Mouse (Mus musculus) limb, embryonic 11.5 days (tissue): ENCODE data around the gene H2al1g. TPM values are rescaled to one million over a fixed set of nuclear protein-coding genes. Genes with fewer than 3 reads are reported as not detected.
A peak's percentile ranks its signal among the peaks of the same experiment; 100 is the strongest.
"Not testable (repeated sequence)": the region's sequence is repeated elsewhere in the genome, so short reads cannot be mapped to it uniquely, and the experiment has no call there.

Experiments
- ATAC-seq: fragments of 200-750 bp; cut with Nextera tagmentation; 2 replicates; pipeline ENCODE4 v1.8.0; 2017; ENCODE audit warnings: low read depth; ENCODE audit not compliant: insufficient number of reproducible peaks, low FRiP score, low TSS enrichment
- DNase-seq: peaks from one replicate; pipeline ENCODE4 v3.0.0-alpha.2; 2015; ENCODE audit warnings: low spot score
- H3K27ac ChIP-seq: fragments of 300-500 bp; sonication (generic); replicated peaks from 2 replicates; pipeline ENCODE4 v1.5.1; 2014; ENCODE audit warnings: low read depth, mild to moderate bottlenecking, low read length
- H3K27me3 ChIP-seq: fragments of 300-500 bp; sonication (generic); 2 replicates; pipeline ENCODE4 v1.6.1; 2014; ENCODE audit warnings: mild to moderate bottlenecking, low read length, mixed read lengths; ENCODE audit not compliant: control insufficient read depth, insufficient read depth
- H3K36me3 ChIP-seq: fragments of 300-500 bp; sonication (generic); 2 replicates; pipeline ENCODE4 v1.6.1; 2014; ENCODE audit warnings: mild to moderate bottlenecking, low read length, moderate library complexity, mixed read lengths; ENCODE audit not compliant: control insufficient read depth, insufficient read depth
- H3K4me1 ChIP-seq: fragments of 300-500 bp; sonication (generic); 2 replicates; pipeline ENCODE4 v1.6.1; 2014; ENCODE audit warnings: low read length, mixed read lengths; ENCODE audit not compliant: control insufficient read depth, insufficient read depth
- H3K4me2 ChIP-seq: fragments of 300-500 bp; sonication (generic); 2 replicates; pipeline ENCODE4 v1.6.1; 2014; ENCODE audit warnings: low read depth, mild to moderate bottlenecking, moderate library complexity; ENCODE audit not compliant: severe bottlenecking
- H3K4me3 ChIP-seq: fragments of 300-500 bp; sonication (generic); 2 replicates; pipeline ENCODE4 v1.5.1; 2014; ENCODE audit warnings: low read depth, low read length
- H3K9ac ChIP-seq: fragments of 300-500 bp; sonication (generic); 2 replicates; pipeline ENCODE4 v1.6.1; 2014; ENCODE audit warnings: mild to moderate bottlenecking, low read length
- H3K9me3 ChIP-seq: fragments of 300-500 bp; sonication (generic); 2 replicates; pipeline ENCODE4 v1.6.1; 2016; ENCODE audit warnings: low read length; ENCODE audit not compliant: control insufficient read depth
- WGBS: fragments of 180-500 bp; shearing (Covaris S2); extraction: QIAGEN DNeasy Blood & Tissue Kit; methylation state at CpG from one replicate; pipeline ENCODE4 v1.1.7; 2014; 5-methylcytosine and 5-hydroxymethylcytosine counted together
- polyA plus RNA-seq: library from polyadenylated mRNA; unstranded; fragments of >200 nt; fragmentation: Nextera tagmentation; extraction: Ambion mirVana; gene quantifications from 2 replicates; pipeline ENCODE4 v1.2.1, GENCODE M21; 2014

The H2al1g gene
- polyA plus RNA-seq, 1 experiment from 2014 or later = not detected

GRCm38 (mm10) chrX:11305355-11305754, 12.7 kb upstream of the H2al1g start, which contains the start of gene H2al1c:
TSS of gene H2al1c (plus strand) at chrX:11305655.
- not testable (repeated sequence) for DNase-seq, H3K9ac ChIP-seq, H3K9me3 ChIP-seq, H3K27ac ChIP-seq, H3K36me3 ChIP-seq, H3K27me3 ChIP-seq, H3K4me2 ChIP-seq, ATAC-seq, H3K4me3 ChIP-seq, H3K4me1 ChIP-seq
- WGBS = 100% methylated on average over 1 of the region's 6 CpGs

GRCm38 (mm10) chrX:11308524-11308923, 9.5 kb upstream of the H2al1g start, which contains the start of gene H2al1d:
TSS of gene H2al1d (plus strand) at chrX:11308824.
- H3K27me3 ChIP-seq, H3K27ac ChIP-seq, DNase-seq, H3K4me1 ChIP-seq, H3K4me2 ChIP-seq, H3K9me3 ChIP-seq, H3K9ac ChIP-seq, H3K36me3 ChIP-seq, H3K4me3 ChIP-seq, ATAC-seq: not testable (repeated sequence)
- no CpG with 5 or more reads among the region's 6 CpGs for WGBS

GRCm38 (mm10) chrX:11311634-11312033, 6.4 kb upstream of the H2al1g start, which contains the start of gene H2al1e:
TSS of gene H2al1e (plus strand) at chrX:11311934.
- no CpG with 5 or more reads among the region's 3 CpGs for WGBS

DNA sequence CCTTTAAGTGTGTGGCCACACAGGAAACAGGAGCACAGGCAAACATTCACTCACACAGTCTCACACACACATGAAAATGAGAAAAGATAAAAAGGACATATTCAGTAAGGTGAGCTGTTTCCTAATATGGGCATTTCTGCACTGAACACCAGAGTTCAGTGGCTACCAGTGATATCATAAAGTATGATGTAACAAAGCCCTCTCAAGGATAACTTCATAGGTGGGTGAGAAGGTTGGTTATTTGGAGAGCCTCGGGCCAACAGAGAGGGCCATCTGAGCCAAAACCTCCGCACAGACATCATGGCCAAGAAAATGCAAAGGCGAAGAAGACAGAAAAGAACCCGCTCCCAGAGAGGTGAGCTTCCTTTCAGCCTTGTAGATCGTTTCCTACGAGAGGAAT, 3.2 kb upstream of the H2al1g start, which contains the start of gene H2al1f:
Gene H2al1f (plus strand): TSS at position 301 of the 400 bp plus-strand sequence.
- not testable (repeated sequence) for H3K36me3 ChIP-seq, ATAC-seq, H3K9me3 ChIP-seq, H3K4me1 ChIP-seq, H3K27ac ChIP-seq, H3K4me3 ChIP-seq, DNase-seq, H3K9ac ChIP-seq, H3K27me3 ChIP-seq, H3K4me2 ChIP-seq
- WGBS = no CpG with 5 or more reads among the region's 6 CpGs

More at GRCm38 (mm10) chrX:11311634-11312033, 6.4 kb upstream of the H2al1g start, which contains the start of gene H2al1e:
- H3K9me3 ChIP-seq, H3K4me1 ChIP-seq, H3K4me3 ChIP-seq, H3K27ac ChIP-seq, ATAC-seq, DNase-seq, H3K4me2 ChIP-seq, H3K36me3 ChIP-seq, H3K27me3 ChIP-seq, H3K9ac ChIP-seq: not testable (repeated sequence)

GRCm38 (mm10) chrX:11321192-11321591, 3.1 kb downstream of the H2al1g start, which contains the start of gene H2al1h:
TSS of gene H2al1h (plus strand) at chrX:11321492.
- H3K9ac ChIP-seq, H3K27me3 ChIP-seq, H3K36me3 ChIP-seq, H3K27ac ChIP-seq, DNase-seq, H3K4me1 ChIP-seq, H3K9me3 ChIP-seq, H3K4me2 ChIP-seq, H3K4me3 ChIP-seq, ATAC-seq: not testable (repeated sequence)
- WGBS = no CpG with 5 or more reads among the region's 6 CpGs

DNA sequence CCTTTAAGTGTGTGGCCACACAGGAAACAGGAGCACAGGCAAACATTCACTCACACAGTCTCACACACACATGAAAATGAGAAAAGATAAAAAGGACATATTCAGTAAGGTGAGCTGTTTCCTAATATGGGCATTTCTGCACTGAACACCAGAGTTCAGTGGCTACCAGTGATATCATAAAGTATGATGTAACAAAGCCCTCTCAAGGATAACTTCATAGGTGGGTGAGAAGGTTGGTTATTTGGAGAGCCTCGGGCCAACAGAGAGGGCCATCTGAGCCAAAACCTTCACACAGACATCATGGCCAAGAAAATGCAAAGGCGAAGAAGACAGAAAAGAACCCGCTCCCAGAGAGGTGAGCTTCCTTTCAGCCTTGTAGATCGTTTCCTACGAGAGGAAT, 6.3 kb downstream of the H2al1g start, which contains the start of gene H2al1i:
Gene H2al1i (plus strand): TSS at position 301 of the 400 bp plus-strand sequence.
- DNase-seq, H3K36me3 ChIP-seq, H3K27me3 ChIP-seq, H3K27ac ChIP-seq, H3K4me3 ChIP-seq, H3K4me2 ChIP-seq, H3K9ac ChIP-seq, ATAC-seq, H3K9me3 ChIP-seq, H3K4me1 ChIP-seq: not testable (repeated sequence)
- WGBS = 88% methylated on average over 2 of the region's 5 CpGs

DNA sequence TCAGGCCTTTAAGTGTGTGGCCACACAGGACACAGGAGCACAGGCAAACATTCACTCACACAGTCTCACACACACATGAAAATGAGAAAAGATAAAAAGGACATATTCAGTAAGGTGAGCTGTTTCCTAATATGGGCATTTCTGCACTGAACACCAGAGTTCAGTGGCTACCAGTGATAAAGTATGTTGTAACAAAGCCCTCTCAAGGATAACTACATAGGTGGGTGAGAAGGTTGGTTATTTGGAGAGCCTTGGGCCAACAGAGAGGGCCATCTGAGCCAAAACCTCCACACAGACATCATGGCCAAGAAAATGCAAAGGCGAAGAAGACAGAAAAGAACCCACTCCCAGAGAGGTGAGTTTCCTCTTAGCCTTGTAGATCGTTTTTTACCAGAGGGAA, 9.5 kb downstream of the H2al1g start, which contains the start of gene H2al1j:
Gene H2al1j (plus strand): TSS at position 301 of the 400 bp plus-strand sequence.
- H3K36me3 ChIP-seq, DNase-seq, ATAC-seq, H3K4me1 ChIP-seq, H3K27ac ChIP-seq, H3K27me3 ChIP-seq, H3K9ac ChIP-seq, H3K4me3 ChIP-seq, H3K9me3 ChIP-seq, H3K4me2 ChIP-seq: not testable (repeated sequence)
- 92% methylated on average over 2 of the region's 2 CpGs for WGBS

GRCm38 (mm10) chrX:11345762-11346161, 27.7 kb downstream of the H2al1g start:
- Histone ChIP-seq H3K9me3 (no peaks in the 10 kb centered on the region), H3K4me1 (0 out of 2 replicates have a peak, but pooled peaks cover 2% of the 10 kb centered on the region), H3K9ac (no peak overlapping the region), H3K36me3 (no peaks in the 10 kb centered on the region), H3K27ac (0 out of 2 replicates have a peak overlapping the region, but pooled peaks have one; percentile 42), H3K4me2 (no peak overlapping the region; the same call in 1 of the 2 replicates), H3K4me3 (no peak overlapping the region), H3K27me3 (no peaks in the 10 kb centered on the region)
- DNase-seq = peak; percentile 66
- 37% methylated on average over 9 of the region's 9 CpGs for WGBS
- ATAC-seq = 0 out of 2 replicates have a peak, but pooled peaks have one; percentile 47
